Mouse (Mus musculus) subcutaneous adipose tissue, adult 2 months (tissue): Measurements from ENCODE around the gene Kdm8. TPM values are rescaled to one million over a fixed set of nuclear protein-coding genes. Genes with fewer than 3 reads are reported as not detected.

Experiments used
- polyA plus RNA-seq: library from polyadenylated mRNA; depleted of rRNA; stranded (reverse); fragments of >200 nt; gene quantifications from 2 replicates; pipeline ENCODE4 v1.2.3, GENCODE M21; 2012; ENCODE audit warnings: low replicate concordance; rRNA removed

Kdm8 gene
- polyA plus RNA-seq: 4.2 and 6.5 TPM in 2 replicates

DNA sequence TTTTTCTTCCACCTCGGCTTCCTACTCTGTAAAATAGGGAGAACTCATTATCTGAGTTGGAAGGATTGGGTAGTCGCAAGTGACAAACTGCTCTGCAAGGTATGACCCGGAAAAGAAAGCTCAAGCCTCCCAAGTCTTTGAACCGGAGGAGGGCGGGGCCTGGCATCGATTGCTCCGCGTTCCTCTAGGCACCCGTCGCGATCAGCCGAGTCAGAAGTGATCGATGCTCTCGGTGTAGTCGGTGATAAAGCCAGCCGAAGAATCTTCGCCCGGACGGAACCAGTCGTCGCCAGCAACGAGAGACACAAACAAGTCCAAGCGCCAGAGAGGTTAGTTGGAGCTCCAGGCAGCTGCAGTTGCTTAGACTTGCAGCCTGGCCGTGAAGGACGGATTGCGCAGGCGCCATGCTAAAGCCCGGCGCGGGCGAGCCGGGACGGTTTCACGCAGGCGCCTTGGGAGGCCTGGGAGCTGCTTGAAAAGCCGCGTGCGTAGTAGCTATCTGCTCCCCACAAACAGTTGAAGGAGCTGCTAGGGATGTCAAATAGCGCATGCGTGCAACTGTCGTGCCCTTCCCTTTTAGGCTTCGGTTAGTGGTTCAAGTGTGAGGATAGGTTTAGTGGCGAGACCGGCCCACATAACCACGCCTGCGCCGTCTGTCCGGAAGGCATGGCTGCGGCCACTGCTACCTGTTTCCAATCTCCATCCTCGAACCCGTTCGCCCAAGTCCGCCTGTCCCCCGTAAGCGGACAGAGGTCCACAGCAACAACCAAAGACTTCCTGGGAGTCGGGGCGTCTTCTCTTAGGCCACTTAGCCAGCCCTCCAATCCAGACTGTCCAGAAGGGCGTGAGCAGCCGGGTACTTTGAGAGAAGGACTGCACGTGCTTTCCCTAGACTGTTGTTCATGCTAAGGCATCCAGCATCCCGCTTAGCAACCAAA lies at the start of gene Kdm8:
Kdm8 (plus strand) TSS at position 213 of the 938 bp plus-strand sequence.

DNA sequence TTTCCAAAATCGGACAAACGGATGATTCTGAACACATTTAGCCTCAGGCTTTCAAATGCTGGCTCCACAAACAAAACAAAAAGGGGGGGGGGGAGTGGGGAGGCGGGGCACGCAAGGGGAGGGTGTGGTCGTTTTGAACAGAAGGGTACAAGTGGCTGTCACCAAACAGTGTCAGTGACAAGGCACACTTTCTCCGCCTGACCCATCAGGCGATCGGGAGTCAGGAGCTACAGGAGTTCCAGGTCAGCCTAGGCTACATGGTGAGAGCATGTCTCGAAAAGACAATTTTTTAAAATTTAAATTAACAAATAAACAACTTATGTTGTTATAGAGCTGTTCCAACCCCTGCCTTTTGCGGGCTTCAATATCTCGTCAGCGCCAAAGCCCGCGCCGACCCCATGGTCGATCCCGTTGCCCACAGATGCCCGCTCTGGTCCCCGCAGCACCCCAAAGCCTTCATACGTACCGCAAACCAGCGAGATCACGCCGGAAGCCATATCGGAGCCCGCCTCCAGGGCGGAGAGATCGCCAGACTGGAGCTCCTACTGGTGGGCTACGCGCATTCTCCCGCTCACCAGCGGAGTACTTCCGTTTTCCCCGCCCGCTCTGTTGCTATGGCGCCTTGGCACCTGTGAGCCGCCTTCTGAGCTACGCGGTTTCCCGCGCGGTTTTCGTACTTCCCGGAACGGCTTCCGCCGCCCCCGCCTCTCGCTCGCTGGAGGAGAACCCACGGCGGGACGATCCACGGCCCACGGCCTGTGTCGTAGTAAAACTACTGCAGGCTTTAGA lies 46.7 kb downstream of the Kdm8 start, which contains the start of gene Nsmce1:
Nsmce1 (minus strand) TSS at position 650 of the 789 bp plus-strand sequence.

Other genes starting within 250 kb of the Kdm8 start
- gene Nsmce1, start 46.9 kb downstream of the Kdm8 start, polyA plus RNA-seq: 40.6 and 55.3 TPM in 2 replicates
- 47.7 and 117 TPM in 2 replicates for gene Il4ra, start 107.4 kb downstream of the Kdm8 start, polyA plus RNA-seq
- gene Il21r, start 158.8 kb downstream of the Kdm8 start, polyA plus RNA-seq: 1.4 and 6.0 TPM in 2 replicates